Mouse (Mus musculus): ENCODE measurements around the gene Ankrd28.

DNA sequence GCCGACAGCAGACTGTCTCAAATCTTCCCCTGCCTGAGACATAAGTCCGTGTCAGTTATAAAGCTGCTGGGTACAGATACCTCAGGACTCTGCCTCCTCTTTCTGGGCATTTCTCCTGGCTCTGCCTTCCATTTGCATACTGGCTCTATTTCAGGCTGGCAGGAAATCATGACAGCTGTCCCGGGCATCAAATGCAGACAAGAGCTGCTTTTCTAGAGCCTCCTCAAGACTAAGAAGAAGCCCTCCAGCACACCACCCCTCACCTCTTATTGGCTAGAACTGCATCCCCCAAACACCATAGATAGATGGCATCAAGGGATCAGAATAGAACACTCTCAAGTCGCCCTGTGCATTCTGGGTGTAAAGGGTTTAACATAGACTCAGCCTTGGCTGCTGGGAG lies 24.2 kb upstream of the Ankrd28 start:
- TF ChIP-seq CTCF (IDR thresholded peaks at IDR 0.05; ENCODE audit: borderline replicate concordance, extremely low read depth, insufficient read depth, insufficient read length) (no peak), POLR2A (IDR thresholded peaks at IDR 0.05; ENCODE audit: borderline replicate concordance, extremely low read depth, insufficient read depth, insufficient read length, poor library complexity, severe bottlenecking) (no peak)

Measured in brain, embryonic 14.5 days (tissue).